Mouse (Mus musculus) C2C12 (cell line): ENCODE measurements around the gene Olfr1359. TPM values are rescaled to one million over a fixed set of nuclear protein-coding genes. Genes with fewer than 3 reads are reported as not detected.
"Not testable (repeated sequence)": the region's sequence is repeated elsewhere in the genome, so short reads cannot be mapped to it uniquely, and the experiment has no call there.

Source experiments
- H3K27me3 ChIP-seq: one replicate; pipeline ENCODE4 v1.6.1; 2011; ENCODE audit not compliant: control insufficient read depth, insufficient read depth, insufficient read length
- H3K36me3 ChIP-seq: one replicate; pipeline ENCODE4 v1.6.1; 2011; ENCODE audit not compliant: control insufficient read depth, insufficient read depth
- H3K4me3 ChIP-seq: one replicate; pipeline ENCODE4 v1.5.1; 2011; ENCODE audit warnings: mild to moderate bottlenecking, control low read depth; ENCODE audit not compliant: poor library complexity, insufficient read depth, severe bottlenecking
- H3K79me2 ChIP-seq: one replicate; pipeline ENCODE4 v1.6.1; 2011; ENCODE audit not compliant: control insufficient read depth, insufficient read depth
- H3K79me3 ChIP-seq: one replicate; pipeline ENCODE4 v1.6.1; 2011; ENCODE audit warnings: low read depth, control low read depth
- H3ac ChIP-seq: one replicate; pipeline ENCODE3; 2011; ENCODE audit warnings: low read depth; ENCODE audit not compliant: control insufficient read depth, insufficient read length
- CEBPB ChIP-seq: IDR thresholded peaks from one replicate; pipeline ENCODE4 v1.6.1; 2011; ENCODE audit warnings: low read depth, mild to moderate bottlenecking, control low read depth, moderate library complexity
- CTCF ChIP-seq: IDR thresholded peaks from one replicate; pipeline ENCODE4 v1.5.1; 2011; ENCODE audit not compliant: control insufficient read depth, insufficient read depth, insufficient read length
- FOSL1 ChIP-seq: IDR thresholded peaks from one replicate; pipeline ENCODE4 v1.8.0; 2011; ENCODE audit warnings: mild to moderate bottlenecking, low read length; ENCODE audit not compliant: poor library complexity, insufficient read depth, severe bottlenecking
- MAX ChIP-seq: IDR thresholded peaks from one replicate; pipeline ENCODE4 v1.6.1; 2011; ENCODE audit warnings: mild to moderate bottlenecking, control low read depth
- MYOD1 ChIP-seq: IDR thresholded peaks from one replicate; pipeline ENCODE4 v1.6.1; 2011; ENCODE audit warnings: low read depth; ENCODE audit not compliant: control insufficient read depth, insufficient read length
- MYOG ChIP-seq: IDR thresholded peaks from one replicate; pipeline ENCODE4 v1.6.1; 2011; ENCODE audit not compliant: control insufficient read depth, insufficient read length; ENCODE audit errors: extremely low read depth
- USF1 ChIP-seq: IDR thresholded peaks from one replicate; pipeline ENCODE4 v1.6.1; 2011; ENCODE audit warnings: low read depth, mild to moderate bottlenecking, control low read depth, moderate library complexity
- polyA plus RNA-seq: library from polyadenylated mRNA; unstranded; fragments of >200 nt; fragmentation: generic; extraction: Trizol; gene quantifications from one replicate; pipeline ENCODE4 v1.2.1, GENCODE M21; 2012; ENCODE audit warnings: missing spikeins

Olfr1359 gene
- polyA plus RNA-seq, 1 experiment, result not detected

DNA sequence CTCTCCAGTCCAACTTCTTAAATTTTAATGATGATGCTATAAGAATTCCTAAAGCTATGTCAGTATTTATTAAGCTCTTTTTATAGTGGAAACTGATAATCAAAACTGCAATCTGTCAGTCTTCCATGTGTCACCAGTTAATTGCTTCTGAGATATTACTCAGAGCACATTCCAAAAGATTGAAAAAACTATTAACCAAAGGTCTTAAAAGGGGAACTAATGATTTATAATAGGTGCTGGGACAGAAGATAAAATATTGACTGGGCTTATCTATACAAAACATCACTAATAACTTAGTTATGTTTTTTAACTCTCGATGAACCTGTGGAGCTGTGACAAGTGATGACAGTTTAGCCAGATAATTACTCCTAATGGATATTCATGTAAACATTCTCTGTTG lies 47.1 kb downstream of the Olfr1359 start:
- peaks cover 9% of the 10 kb centered on the region for H3K79me3 ChIP-seq
- H3K4me3 ChIP-seq, result no peak overlapping the region
- H3ac ChIP-seq, result no peak overlapping the region
- H3K36me3 ChIP-seq, result peaks cover 3% of the 10 kb centered on the region
- H3K27me3 ChIP-seq, result no peaks in the 10 kb centered on the region
- TF ChIP-seq MYOG (no peak), USF1 (no peak), FOSL1 (no peak), CTCF (no peak), MYOD1 (no peak), CEBPB (no peak), MAX (no peak)
- H3K79me2 ChIP-seq, result peaks cover 28% of the 10 kb centered on the region

DNA sequence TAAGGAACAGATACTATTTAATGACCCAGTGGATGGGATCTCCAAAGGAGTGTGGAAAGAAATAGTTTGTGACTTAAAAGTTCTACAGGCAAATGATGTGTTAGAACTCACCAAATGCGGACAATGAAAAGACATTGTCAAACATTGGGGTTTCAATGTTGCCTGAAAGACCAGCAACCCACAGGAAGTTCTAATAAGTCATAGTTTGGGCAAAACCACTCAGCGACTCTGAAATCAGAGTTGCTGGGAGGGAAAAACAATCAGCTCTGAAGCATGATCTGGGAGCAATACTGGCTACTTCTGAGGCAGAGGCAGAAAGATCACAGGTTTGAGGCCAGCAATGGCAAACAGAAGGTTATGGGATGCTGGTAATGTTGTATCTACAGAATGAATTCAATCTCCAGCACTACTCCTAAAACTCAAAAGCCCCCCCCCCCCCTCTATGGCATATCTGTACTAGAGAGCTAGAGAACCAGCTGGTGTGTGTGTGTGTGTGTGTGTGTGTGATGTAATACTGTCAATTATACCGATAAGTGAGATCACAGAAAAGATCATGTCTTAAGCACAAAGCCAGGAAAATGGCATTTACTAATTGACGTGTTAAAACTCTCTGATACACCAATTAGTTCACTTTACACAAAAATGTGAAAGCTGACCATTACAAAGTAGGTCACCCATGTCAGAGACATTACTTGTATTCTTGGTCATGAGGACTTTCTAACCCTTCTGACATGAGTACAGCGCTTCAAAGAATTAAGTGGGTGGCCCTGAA lies 51.7 kb downstream of the Olfr1359 start:
- H3ac ChIP-seq, result peak overlapping the region; percentile 82
- H3K79me2 ChIP-seq, result peaks cover 28% of the 10 kb centered on the region
- H3K36me3 ChIP-seq, result peaks cover 3% of the 10 kb centered on the region
- H3K27me3 ChIP-seq, result no peaks in the 10 kb centered on the region
- H3K4me3 ChIP-seq, result peak overlapping the region; percentile 31
- peaks cover 9% of the 10 kb centered on the region for H3K79me3 ChIP-seq
- TF ChIP-seq FOSL1 (no peak), MYOD1 (no peak), MYOG (no peak), USF1 (no peak), CTCF (no peak), MAX (no peak), CEBPB (no peak)

DNA sequence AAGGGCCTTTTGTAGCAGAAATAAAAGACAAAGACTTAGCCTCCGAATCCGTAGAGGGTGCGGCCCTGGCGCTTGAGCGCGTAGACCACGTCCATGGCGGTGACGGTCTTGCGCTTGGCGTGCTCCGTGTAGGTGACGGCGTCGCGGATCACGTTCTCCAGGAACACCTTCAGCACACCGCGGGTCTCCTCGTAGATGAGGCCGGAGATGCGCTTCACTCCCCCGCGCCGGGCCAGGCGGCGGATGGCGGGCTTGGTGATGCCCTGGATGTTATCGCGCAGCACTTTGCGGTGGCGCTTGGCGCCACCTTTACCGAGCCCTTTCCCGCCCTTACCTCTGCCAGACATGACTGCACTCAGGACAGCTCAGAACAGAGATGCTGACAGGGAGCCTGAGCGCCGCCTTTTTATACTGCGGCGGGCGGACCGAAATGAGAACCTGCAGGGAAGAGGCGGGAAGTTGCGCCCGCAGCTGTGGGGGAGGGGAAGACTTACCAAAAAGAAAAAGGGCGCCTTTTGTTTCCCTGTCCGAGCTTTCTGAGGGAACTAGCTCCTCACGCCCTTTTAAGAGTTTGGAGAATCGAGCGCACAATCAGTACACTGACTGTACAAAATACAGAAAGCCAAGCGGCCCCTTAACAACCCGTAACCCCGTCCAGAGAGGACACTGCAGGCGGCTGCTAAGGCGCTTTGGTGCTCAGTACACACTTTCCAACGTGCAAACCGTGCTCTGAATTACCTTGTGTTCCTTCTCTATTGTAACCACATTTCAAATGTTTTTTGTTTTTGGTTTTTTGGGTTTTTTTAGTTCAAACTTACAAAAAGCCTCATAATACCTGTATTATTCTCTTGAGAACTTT lies 52.5 kb downstream of the Olfr1359 start, which contains the start of gene Hist1h4k:
Gene Hist1h4k, minus strand, starts transcription at position 347 of the 859 bp plus-strand sequence.
- peak; percentile 18 for TF ChIP-seq CEBPB
- not testable (repeated sequence) for H3K36me3 ChIP-seq, H3K79me3 ChIP-seq, H3K27me3 ChIP-seq
- H3K79me2 ChIP-seq, result peaks cover 28% of the 10 kb centered on the region
- peak within 1 kb of the TSS; percentile 82 for H3ac ChIP-seq
- H3K4me3 ChIP-seq, result peak within 1 kb of the TSS; percentile 31

DNA sequence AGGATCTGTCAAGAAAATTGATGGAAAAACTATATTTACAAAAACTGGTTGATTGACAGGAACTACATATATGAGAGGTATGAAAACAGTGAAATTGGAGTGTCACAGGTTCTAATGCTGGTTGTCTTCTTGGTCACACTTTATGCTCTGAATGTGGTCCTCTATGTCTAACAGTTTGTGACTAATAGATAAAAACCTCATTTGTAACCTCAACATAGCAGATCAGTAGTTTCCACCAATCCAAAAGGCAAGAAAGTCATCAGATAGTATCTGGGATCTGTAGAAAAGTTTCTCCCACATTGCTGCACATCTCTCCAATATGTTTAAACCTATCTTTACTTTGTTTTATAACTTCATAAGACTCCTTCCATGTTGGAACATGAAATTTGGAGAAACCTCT lies 53.5 kb downstream of the Olfr1359 start:
- peaks cover 28% of the 10 kb centered on the region for H3K79me2 ChIP-seq
- TF ChIP-seq MYOD1 (no peak), CTCF (no peak), CEBPB (no peak), MAX (no peak), USF1 (no peak), MYOG (no peak), FOSL1 (no peak)
- H3K27me3 ChIP-seq, result no peaks in the 10 kb centered on the region
- H3K36me3 ChIP-seq, result peaks cover 3% of the 10 kb centered on the region
- H3K79me3 ChIP-seq, result peaks cover 9% of the 10 kb centered on the region
- no peak overlapping the region for H3ac ChIP-seq
- no peak overlapping the region for H3K4me3 ChIP-seq

DNA sequence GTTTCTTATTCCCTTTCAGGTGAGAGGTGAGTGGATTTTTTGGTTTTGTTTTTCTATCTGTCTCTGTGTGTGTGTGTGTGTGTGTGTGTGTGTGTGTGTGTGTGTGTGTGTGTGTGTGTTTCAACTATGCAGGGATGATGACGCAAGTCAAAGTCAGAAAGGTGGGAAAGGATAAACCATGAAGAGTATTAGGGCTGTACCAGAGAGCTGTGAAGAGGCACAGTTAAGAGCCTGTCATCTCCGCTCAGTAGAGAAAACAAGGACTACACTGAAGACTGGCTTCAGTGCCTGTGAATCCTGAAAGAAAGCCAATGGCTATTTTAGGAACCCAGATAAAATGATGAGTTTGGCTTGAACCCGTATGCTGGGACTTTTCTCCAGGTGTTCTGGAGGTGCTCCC lies 53.9 kb downstream of the Olfr1359 start:
- peaks cover 3% of the 10 kb centered on the region for H3K36me3 ChIP-seq
- peaks cover 9% of the 10 kb centered on the region for H3K79me3 ChIP-seq
- no peak overlapping the region for H3ac ChIP-seq
- TF ChIP-seq CTCF (no peak), CEBPB (peak; percentile 33)
- H3K27me3 ChIP-seq, result no peaks in the 10 kb centered on the region
- H3K79me2 ChIP-seq, result peaks cover 28% of the 10 kb centered on the region
- no peak overlapping the region for H3K4me3 ChIP-seq

DNA sequence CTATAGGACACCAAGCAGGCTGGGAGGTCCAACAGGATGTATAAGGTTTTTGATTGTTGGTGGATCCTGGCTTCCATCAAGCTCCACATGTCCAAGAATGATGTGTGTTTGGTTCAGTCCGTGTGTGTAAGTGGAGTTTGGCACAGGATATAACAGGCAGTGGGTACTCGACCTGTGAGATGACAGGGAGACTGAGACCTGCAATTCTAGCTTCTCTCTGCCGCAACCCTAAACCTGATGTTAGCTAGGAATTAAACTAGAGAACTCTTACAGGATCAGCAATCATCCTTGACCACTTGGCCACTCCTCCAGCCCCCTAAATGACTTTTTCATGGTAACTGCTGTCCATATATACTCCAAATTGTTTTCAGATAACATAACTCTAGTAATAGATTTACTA lies 54.4 kb downstream of the Olfr1359 start:
- H3K79me3 ChIP-seq, result peaks cover 9% of the 10 kb centered on the region
- H3K4me3 ChIP-seq, result no peak overlapping the region
- H3ac ChIP-seq, result peak overlapping the region; percentile 8
- peaks cover 23% of the 10 kb centered on the region for H3K79me2 ChIP-seq
- H3K27me3 ChIP-seq, result no peaks in the 10 kb centered on the region
- TF ChIP-seq MYOD1 (no peak), FOSL1 (no peak), MYOG (no peak), CTCF (no peak), CEBPB (no peak), MAX (no peak), USF1 (no peak)
- H3K36me3 ChIP-seq, result peaks cover 2% of the 10 kb centered on the region
